Mouse (Mus musculus): ENCODE data around the gene Dusp1. TPM values are rescaled to one million over a fixed set of nuclear protein-coding genes. Genes with fewer than 3 reads are reported as not detected.
A peak's percentile ranks its signal among the peaks of the same experiment; 100 is the strongest.

Gene Dusp1
- polyA plus RNA-seq, 1 experiment from 2014 or later: 27.3 TPM

DNA sequence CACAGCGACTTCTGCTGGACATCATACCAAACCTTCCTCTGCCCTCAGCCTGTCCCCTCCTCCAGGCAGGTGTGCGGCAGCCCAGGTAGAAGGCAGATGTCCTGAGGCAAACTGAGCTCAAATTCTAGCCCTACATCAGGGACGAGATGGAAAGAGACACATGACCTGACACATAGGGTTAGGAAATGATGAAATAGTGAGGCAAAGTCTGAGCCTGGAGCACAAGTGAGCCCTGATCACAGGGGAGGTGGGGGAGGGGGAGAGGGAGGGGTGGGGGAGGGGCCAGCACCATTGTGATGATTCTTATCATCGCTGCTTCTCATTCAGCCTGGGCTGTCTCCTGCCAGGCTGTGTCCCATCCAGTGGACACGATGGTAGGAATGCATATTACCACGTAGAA is 40.0 kb upstream of the Dusp1 start:
- 0 out of 2 replicates have a peak, but pooled peaks cover 12% of the 10 kb centered on the region for H3K36me3 ChIP-seq (ENCODE audit: control insufficient read depth, insufficient read depth, low read length)
- no peaks in the 10 kb centered on the region for H3K27me3 ChIP-seq (replicated peaks; ENCODE audit: control insufficient read depth, insufficient read depth, low read length)
- H3K4me2 ChIP-seq (ENCODE audit: low read depth, low read length): no peak overlapping the region
- H3K9me3 ChIP-seq (ENCODE audit: control insufficient read depth, low read length): no peaks in the 10 kb centered on the region
- DNase-seq (ENCODE audit: low spot score) (no peak), ATAC-seq (ENCODE audit: low read depth) (no peak)
- 54% methylated on average over 6 of the region's 6 CpGs for WGBS
- H3K4me1 ChIP-seq (ENCODE audit: control insufficient read depth, insufficient read depth, low read length): peaks cover 18% of the 10 kb centered on the region
- no peak overlapping the region for H3K4me3 ChIP-seq (ENCODE audit: low read depth, low read length)
- 0 out of 2 replicates have a peak overlapping the region, but pooled peaks have one; percentile 21 for H3K27ac ChIP-seq (replicated peaks; ENCODE audit: low read depth, low read length)
- H3K9ac ChIP-seq (ENCODE audit: low read depth, low read length): no peak overlapping the region

DNA sequence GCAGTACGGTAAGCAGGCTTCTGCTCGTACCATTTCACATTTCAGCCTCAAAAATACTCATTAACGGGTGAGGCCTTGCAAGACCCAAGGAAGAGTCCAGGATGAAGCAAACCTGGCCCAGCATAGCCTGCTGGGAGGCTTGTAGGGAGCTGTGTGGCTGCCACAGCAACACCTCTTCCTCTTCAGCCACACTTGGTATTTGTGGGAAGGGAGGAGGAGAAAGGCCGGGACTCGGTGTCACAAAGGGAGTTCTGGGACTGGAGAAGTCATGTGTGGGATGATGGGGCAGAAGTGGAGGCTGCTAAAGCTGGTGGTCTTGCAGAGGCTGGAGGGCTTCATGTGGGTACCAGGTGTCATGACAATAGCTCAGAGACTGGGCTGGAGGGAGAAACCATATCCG is 39.6 kb upstream of the Dusp1 start:
- DNase-seq (ENCODE audit: low spot score) (no peak), ATAC-seq (ENCODE audit: low read depth) (no peak)
- Histone ChIP-seq H3K36me3 (ENCODE audit: control insufficient read depth, insufficient read depth, low read length) (0 out of 2 replicates have a peak, but pooled peaks cover 12% of the 10 kb centered on the region), H3K4me1 (ENCODE audit: control insufficient read depth, insufficient read depth, low read length) (peaks cover 22% of the 10 kb centered on the region), H3K9ac (ENCODE audit: low read depth, low read length) (no peak overlapping the region), H3K4me2 (ENCODE audit: low read depth, low read length) (no peak overlapping the region), H3K27me3 (replicated peaks; ENCODE audit: control insufficient read depth, insufficient read depth, low read length) (no peaks in the 10 kb centered on the region), H3K27ac (replicated peaks; ENCODE audit: low read depth, low read length) (no peak overlapping the region), H3K4me3 (ENCODE audit: low read depth, low read length) (no peak overlapping the region), H3K9me3 (ENCODE audit: control insufficient read depth, low read length) (no peaks in the 10 kb centered on the region)
- WGBS: 83% methylated on average over 6 of the region's 6 CpGs

DNA sequence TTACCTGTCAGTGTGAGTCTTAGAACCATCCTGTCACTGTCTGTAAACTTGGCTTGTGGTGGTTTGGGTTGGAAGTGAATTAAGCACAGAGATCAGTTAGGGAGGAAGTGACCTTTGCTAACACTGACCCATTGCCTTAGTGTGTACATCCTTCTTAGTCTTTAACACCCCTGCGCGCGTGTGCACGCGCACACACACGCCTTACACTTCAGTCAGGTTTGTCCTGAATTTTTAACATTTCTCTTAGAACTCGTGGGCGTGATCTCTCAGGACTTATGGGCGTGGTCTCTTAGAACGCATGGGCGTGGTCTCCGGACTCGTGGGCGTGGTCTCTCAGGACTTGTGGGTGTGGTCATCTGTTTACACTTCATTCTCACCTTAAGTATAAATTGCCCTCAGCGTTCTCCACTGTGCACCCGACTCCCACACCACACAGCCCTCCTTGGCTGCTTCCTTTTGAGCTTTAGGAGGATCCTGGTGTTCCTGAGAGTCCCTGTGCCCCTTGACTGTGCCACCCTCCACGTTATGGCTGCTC is 39.1 kb upstream of the Dusp1 start:
- 68% methylated on average over 17 of the region's 17 CpGs for WGBS
- peaks cover 27% of the 10 kb centered on the region for H3K4me1 ChIP-seq (ENCODE audit: control insufficient read depth, insufficient read depth, low read length)
- H3K36me3 ChIP-seq (ENCODE audit: control insufficient read depth, insufficient read depth, low read length): 0 out of 2 replicates have a peak, but pooled peaks cover 12% of the 10 kb centered on the region
- H3K27me3 ChIP-seq (replicated peaks; ENCODE audit: control insufficient read depth, insufficient read depth, low read length): no peaks in the 10 kb centered on the region
- ATAC-seq (ENCODE audit: low read depth): no peak
- no peak overlapping the region for H3K27ac ChIP-seq (replicated peaks; ENCODE audit: low read depth, low read length)
- H3K9me3 ChIP-seq (ENCODE audit: control insufficient read depth, low read length): no peaks in the 10 kb centered on the region
- no peak overlapping the region for H3K4me3 ChIP-seq (ENCODE audit: low read depth, low read length)
- peak; percentile 22 for DNase-seq (ENCODE audit: low spot score)
- H3K4me2 ChIP-seq (ENCODE audit: low read depth, low read length): no peak overlapping the region
- no peak overlapping the region for H3K9ac ChIP-seq (ENCODE audit: low read depth, low read length)

DNA sequence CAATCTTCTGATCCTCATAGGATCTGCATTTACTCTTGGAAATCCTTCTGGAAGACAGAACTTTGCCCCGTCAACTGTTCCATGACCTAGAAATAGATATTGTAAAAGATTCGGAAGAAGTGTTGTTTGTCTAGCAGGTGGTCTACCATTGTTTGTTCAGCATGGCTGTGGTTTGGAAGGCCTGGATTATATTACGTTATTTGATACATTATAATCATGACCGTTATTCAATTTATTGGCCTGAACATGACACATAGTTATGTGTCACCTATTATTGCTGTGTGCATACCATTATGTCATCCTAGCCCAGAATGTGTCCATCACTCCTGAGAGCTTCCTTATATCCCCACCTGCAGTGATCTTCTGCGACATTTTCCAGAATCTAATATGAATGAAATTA is 36.9 kb upstream of the Dusp1 start:
- H3K27ac ChIP-seq (replicated peaks; ENCODE audit: low read depth, low read length): no peak overlapping the region
- 0 out of 2 replicates have a peak, but pooled peaks cover 11% of the 10 kb centered on the region for H3K36me3 ChIP-seq (ENCODE audit: control insufficient read depth, insufficient read depth, low read length)
- peaks cover 38% of the 10 kb centered on the region for H3K4me1 ChIP-seq (ENCODE audit: control insufficient read depth, insufficient read depth, low read length)
- 73% methylated on average over 5 of the region's 5 CpGs for WGBS
- no peak overlapping the region for H3K4me3 ChIP-seq (ENCODE audit: low read depth, low read length)
- H3K9me3 ChIP-seq (ENCODE audit: control insufficient read depth, low read length): no peaks in the 10 kb centered on the region
- no peak overlapping the region for H3K9ac ChIP-seq (ENCODE audit: low read depth, low read length)
- H3K27me3 ChIP-seq (replicated peaks; ENCODE audit: control insufficient read depth, insufficient read depth, low read length): no peaks in the 10 kb centered on the region
- DNase-seq (ENCODE audit: low spot score) (no peak), ATAC-seq (ENCODE audit: low read depth) (no peak)
- H3K4me2 ChIP-seq (ENCODE audit: low read depth, low read length): no peak overlapping the region

DNA sequence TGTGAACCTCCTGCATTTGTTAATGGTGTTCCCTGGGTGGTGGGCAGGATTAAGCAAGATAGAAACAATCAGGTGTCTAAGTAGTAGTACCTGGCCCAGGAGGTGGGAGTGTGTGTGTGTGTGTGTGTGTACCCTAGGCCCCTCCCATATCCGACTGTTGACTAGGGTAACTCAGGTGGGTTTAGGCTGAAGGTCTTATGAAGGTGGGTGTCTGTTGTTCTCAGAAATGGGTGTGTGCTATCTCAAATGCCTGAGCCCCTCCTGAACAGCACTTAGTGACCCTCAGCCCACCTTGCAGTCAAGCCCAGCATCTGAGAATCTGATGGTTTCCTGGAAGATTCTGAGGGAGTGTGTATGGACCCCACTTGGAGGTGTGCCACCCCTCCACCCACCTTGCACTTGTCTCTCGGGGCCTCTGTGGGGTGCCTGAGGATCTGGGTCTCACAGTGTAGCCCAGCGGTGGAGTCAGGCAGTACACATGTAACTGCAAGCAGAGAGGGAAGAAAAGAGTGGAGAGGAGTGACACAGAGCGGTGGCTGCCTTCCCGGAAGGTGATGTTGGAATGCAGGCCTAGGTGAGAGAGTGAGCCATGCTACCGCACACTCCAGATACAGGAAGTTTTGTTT is 35.0 kb upstream of the Dusp1 start:
- Histone ChIP-seq H3K4me2 (ENCODE audit: low read depth, low read length) (no peak overlapping the region), H3K36me3 (ENCODE audit: control insufficient read depth, insufficient read depth, low read length) (peaks cover 15% of the 10 kb centered on the region; the same call in 1 of the 2 replicates), H3K27me3 (replicated peaks; ENCODE audit: control insufficient read depth, insufficient read depth, low read length) (no peaks in the 10 kb centered on the region), H3K4me3 (ENCODE audit: low read depth, low read length) (no peak overlapping the region), H3K27ac (replicated peaks; ENCODE audit: low read depth, low read length) (peak overlapping the region; percentile 82), H3K9ac (ENCODE audit: low read depth, low read length) (no peak overlapping the region), H3K9me3 (ENCODE audit: control insufficient read depth, low read length) (no peaks in the 10 kb centered on the region), H3K4me1 (ENCODE audit: control insufficient read depth, insufficient read depth, low read length) (peaks cover 32% of the 10 kb centered on the region)
- 76% methylated on average over 6 of the region's 6 CpGs for WGBS
- ATAC-seq (ENCODE audit: low read depth): 0 out of 2 replicates have a peak, but pooled peaks have one; percentile 16
- DNase-seq (ENCODE audit: low spot score): no peak

DNA sequence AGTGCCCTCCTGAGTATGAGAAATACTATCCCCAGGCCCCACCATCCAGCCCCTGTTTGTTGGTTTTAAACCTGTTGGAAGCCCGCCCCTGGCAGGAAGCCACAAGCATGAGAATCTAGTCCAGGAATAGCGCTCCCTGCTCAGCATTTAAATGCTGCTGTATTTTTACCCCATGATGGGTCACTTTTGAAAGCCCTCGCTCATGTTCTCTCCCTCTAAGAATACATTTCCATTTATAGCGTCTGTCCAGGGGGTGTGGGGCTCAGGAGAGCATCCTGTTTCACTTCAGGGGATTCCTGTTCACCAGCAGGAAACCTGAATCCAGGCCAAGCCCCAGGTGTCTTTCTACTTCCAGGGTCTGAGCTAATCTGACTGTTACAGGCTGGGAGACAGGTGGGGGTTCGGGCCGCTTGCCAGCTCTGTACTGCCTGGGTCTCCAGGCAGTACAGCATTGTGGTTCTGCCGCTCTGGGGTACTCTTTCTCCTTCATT is 34.3 kb upstream of the Dusp1 start:
- H3K4me2 ChIP-seq (ENCODE audit: low read depth, low read length): 0 out of 2 replicates have a peak overlapping the region, but pooled peaks have one; percentile 10
- DNase-seq (ENCODE audit: low spot score) (peak; percentile 93), ATAC-seq (ENCODE audit: low read depth) (peak; percentile 87)
- H3K4me1 ChIP-seq (ENCODE audit: control insufficient read depth, insufficient read depth, low read length): peaks cover 28% of the 10 kb centered on the region
- peak overlapping the region; percentile 30; the same call in 1 of the 2 replicates for H3K9ac ChIP-seq (ENCODE audit: low read depth, low read length)
- peak overlapping the region; percentile 82 for H3K27ac ChIP-seq (replicated peaks; ENCODE audit: low read depth, low read length)
- no peaks in the 10 kb centered on the region for H3K9me3 ChIP-seq (ENCODE audit: control insufficient read depth, low read length)
- WGBS: 31% methylated on average over 7 of the region's 7 CpGs
- H3K36me3 ChIP-seq (ENCODE audit: control insufficient read depth, insufficient read depth, low read length): peaks cover 14% of the 10 kb centered on the region; the same call in 1 of the 2 replicates
- no peak overlapping the region for H3K4me3 ChIP-seq (ENCODE audit: low read depth, low read length)
- no peaks in the 10 kb centered on the region for H3K27me3 ChIP-seq (replicated peaks; ENCODE audit: control insufficient read depth, insufficient read depth, low read length)

DNA sequence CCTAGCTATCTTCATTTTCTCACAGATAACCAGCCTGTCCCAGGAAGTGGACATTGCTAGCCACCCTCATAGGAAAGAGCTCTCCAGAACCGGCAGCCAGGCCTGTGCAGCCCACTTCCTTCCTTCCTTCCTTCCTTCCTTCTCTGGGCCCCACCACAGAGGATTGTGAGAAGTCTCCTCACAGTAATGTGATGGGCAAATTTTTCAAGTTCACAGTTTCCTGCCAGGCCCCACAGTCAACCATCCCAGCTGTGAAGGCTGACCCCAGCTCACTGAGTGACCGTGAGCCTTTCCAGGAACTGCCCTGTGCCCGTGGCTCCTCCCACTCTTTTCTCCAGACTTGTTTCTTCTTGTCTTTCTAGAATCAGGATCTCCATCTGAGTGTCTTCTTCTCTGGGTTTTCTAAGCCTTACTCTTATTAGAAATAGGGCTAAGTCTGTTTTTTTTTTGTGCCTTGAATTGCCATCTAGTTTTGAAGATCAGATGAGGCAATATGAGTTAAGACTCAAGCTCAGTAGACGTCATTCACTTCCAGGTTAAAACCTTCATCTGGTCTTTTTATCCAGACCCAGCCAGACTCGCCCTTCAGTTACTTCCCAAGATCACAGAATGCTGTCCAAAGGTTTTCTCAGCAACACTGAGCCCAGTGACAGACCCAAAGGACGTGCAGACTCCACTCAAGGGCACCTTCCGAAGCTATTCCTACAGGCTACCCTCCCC is 33.7 kb upstream of the Dusp1 start:
- H3K4me2 ChIP-seq (ENCODE audit: low read depth, low read length): no peak overlapping the region

DNA sequence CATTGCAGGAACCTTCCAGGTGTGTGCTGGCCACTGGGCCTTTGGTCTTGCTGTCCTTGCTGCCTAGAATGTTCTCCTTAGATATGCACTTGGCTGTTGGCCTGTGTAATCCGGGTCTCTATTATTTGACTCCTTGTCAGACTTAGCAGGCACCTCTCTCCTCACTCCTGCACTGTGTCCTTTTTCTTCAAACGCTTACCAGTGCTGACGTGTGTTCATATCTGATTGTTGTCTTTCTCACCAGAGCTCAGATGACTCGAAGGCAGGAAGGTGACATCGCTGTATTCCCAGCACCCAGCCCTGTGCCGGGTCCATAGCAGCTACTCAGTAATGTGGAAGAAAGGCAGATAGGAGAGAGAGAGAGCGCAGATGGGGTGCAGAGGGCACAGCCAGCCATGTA is 33.0 kb upstream of the Dusp1 start:
- ATAC-seq (ENCODE audit: low read depth) (no peak), DNase-seq (ENCODE audit: low spot score) (no peak)
- peaks cover 17% of the 10 kb centered on the region; the same call in 1 of the 2 replicates for H3K36me3 ChIP-seq (ENCODE audit: control insufficient read depth, insufficient read depth, low read length)
- WGBS: 84% methylated on average over 7 of the region's 7 CpGs
- H3K27ac ChIP-seq (replicated peaks; ENCODE audit: low read depth, low read length): peak overlapping the region; percentile 82; the same call in 1 of the 2 replicates
- H3K27me3 ChIP-seq (replicated peaks; ENCODE audit: control insufficient read depth, insufficient read depth, low read length): no peaks in the 10 kb centered on the region
- no peak overlapping the region for H3K4me3 ChIP-seq (ENCODE audit: low read depth, low read length)
- H3K9ac ChIP-seq (ENCODE audit: low read depth, low read length): no peak overlapping the region
- H3K4me2 ChIP-seq (ENCODE audit: low read depth, low read length): no peak overlapping the region
- peaks cover 23% of the 10 kb centered on the region for H3K4me1 ChIP-seq (ENCODE audit: control insufficient read depth, insufficient read depth, low read length)
- no peaks in the 10 kb centered on the region for H3K9me3 ChIP-seq (ENCODE audit: control insufficient read depth, low read length)

More for the DNA sequence above, 33.7 kb upstream of the Dusp1 start:
- Histone ChIP-seq H3K9me3 (ENCODE audit: control insufficient read depth, low read length) (no peaks in the 10 kb centered on the region), H3K27ac (replicated peaks; ENCODE audit: low read depth, low read length) (peak overlapping the region; percentile 82), H3K27me3 (replicated peaks; ENCODE audit: control insufficient read depth, insufficient read depth, low read length) (no peaks in the 10 kb centered on the region), H3K36me3 (ENCODE audit: control insufficient read depth, insufficient read depth, low read length) (peaks cover 15% of the 10 kb centered on the region; the same call in 1 of the 2 replicates), H3K4me3 (ENCODE audit: low read depth, low read length) (no peak overlapping the region), H3K4me1 (ENCODE audit: control insufficient read depth, insufficient read depth, low read length) (peaks cover 23% of the 10 kb centered on the region), H3K9ac (ENCODE audit: low read depth, low read length) (no peak overlapping the region)
- ATAC-seq (ENCODE audit: low read depth): no peak
- WGBS: 36% methylated on average over 7 of the region's 7 CpGs
- DNase-seq (ENCODE audit: low spot score): no peak
